14 mouse cellular contexts compared by ENCODE assay signal in genomic region chr1:167374942-167375341, GRCm38 (mm10). TPM values are rescaled to one million over a fixed set of nuclear protein-coding genes. Genes with fewer than 3 reads are reported as not detected.
DNase-seq lines count a peak whose midpoint lies in the region; ATAC-seq and TF ChIP-seq lines count a peak whose summit lies in the region.
"Had no signal": no experiment of that assay in that cellular context is flagged by ENCODE, and none has a peak within 500 bp of the region (broad histone marks: within the 10 kb centered on the region; RNA-seq: fewer than 3 reads in every experiment).

No protein-coding gene starts in this region.

- DNase-seq in limb, embryonic 11.5 days (ENCODE audit: low spot score), result no peak
- DNase-seq in limb, embryonic 10.5 days (ENCODE audit: low spot score), result no peak
- peak; percentile 54 for DNase-seq in kidney, postnatal 10 days
- no peak for DNase-seq in liver, postnatal 0 days
- no peak for DNase-seq in thymus, postnatal 25 days
- no peak for DNase-seq in urinary bladder, postnatal 36 days (ENCODE audit: low spot score in 2 of 2)
- DNase-seq: layer of hippocampus, adult 9-11 months; right cerebral cortex, adult 18-20 months had no signal

- no peaks in the 10 kb centered on the region for H3K9me3 ChIP-seq in limb, embryonic 11.5 days (ENCODE audit: control insufficient read depth, low read length)
- no peaks in the 10 kb centered on the region for H3K9me3 ChIP-seq in limb, embryonic 10.5 days (replicated peaks)
- no peaks in the 10 kb centered on the region for H3K9me3 ChIP-seq in intestine, postnatal 0 days (ENCODE audit: control insufficient read depth)
- H3K9me3 ChIP-seq in liver, postnatal 0 days (ENCODE audit: low read length), result no peaks in the 10 kb centered on the region
- H3K9me3 ChIP-seq: heart, embryonic 10.5 days; hindbrain, embryonic 13.5 days; limb, embryonic 13.5 days had no signal

- H3K36me3 ChIP-seq in limb, embryonic 11.5 days (ENCODE audit: control insufficient read depth, insufficient read depth, low read length), result 0 out of 2 replicates have a peak, but pooled peaks cover 2% of the 10 kb centered on the region
- H3K36me3 ChIP-seq in limb, embryonic 10.5 days, result no peaks in the 10 kb centered on the region; the same call in 1 of the 2 replicates
- H3K36me3 ChIP-seq in intestine, postnatal 0 days (ENCODE audit: control insufficient read depth, insufficient read depth), result peaks cover 37% of the 10 kb centered on the region
- H3K36me3 ChIP-seq in liver, postnatal 0 days (replicated peaks; ENCODE audit: insufficient read depth, low read length), result peaks cover 32% of the 10 kb centered on the region

- H3K27me3 ChIP-seq in limb, embryonic 11.5 days (ENCODE audit: control insufficient read depth, insufficient read depth, low read length), result no peaks in the 10 kb centered on the region
- H3K27me3 ChIP-seq in limb, embryonic 10.5 days (ENCODE audit: low read depth, poor library complexity, severe bottlenecking), result 0 out of 2 replicates have a peak, but pooled peaks cover 8% of the 10 kb centered on the region
- no peaks in the 10 kb centered on the region for H3K27me3 ChIP-seq in intestine, postnatal 0 days (replicated peaks; ENCODE audit: control insufficient read depth, insufficient read depth, low read length)
- no peaks in the 10 kb centered on the region for H3K27me3 ChIP-seq in liver, postnatal 0 days (ENCODE audit: insufficient read depth, low read length)

- no peak for ATAC-seq in limb, embryonic 11.5 days (ENCODE audit: insufficient number of reproducible peaks, low FRiP score, low TSS enrichment, low read depth)
- ATAC-seq in intestine, postnatal 0 days, result no peak; the same call in 1 of the 2 replicates
- ATAC-seq in liver, postnatal 0 days, result peak; percentile 69
- ATAC-seq in megakaryocyte-erythroid progenitor cell, adult 5-6 weeks (replicated peaks; ENCODE audit: low FRiP score, low TSS enrichment, poor library complexity, severe bottlenecking), result no peak
- ATAC-seq: midbrain, embryonic 16.5 days had no signal

- TF ChIP-seq EP300 in liver, postnatal 0 days (IDR thresholded peaks at IDR 0.05; ENCODE audit: low read depth), result 0 out of 2 replicates have a peak, but pooled peaks have one; percentile 23

- no peak overlapping the region for H3K27ac ChIP-seq in limb, embryonic 11.5 days (replicated peaks; ENCODE audit: low read depth, low read length)
- no peak overlapping the region for H3K27ac ChIP-seq in limb, embryonic 10.5 days
- H3K27ac ChIP-seq in intestine, postnatal 0 days (ENCODE audit: low read depth, low read length), result peak overlapping the region; percentile 42; the same call in 1 of the 2 replicates
- H3K27ac ChIP-seq in liver, postnatal 0 days (ENCODE audit: low read depth), result peak overlapping the region; percentile 91
- H3K27ac ChIP-seq: heart, embryonic 10.5 days; hindbrain, embryonic 13.5 days; limb, embryonic 13.5 days had no signal

- H3K4me2 ChIP-seq in limb, embryonic 11.5 days (ENCODE audit: low read depth, severe bottlenecking), result 0 out of 2 replicates have a peak overlapping the region, but pooled peaks have one; percentile 12
- H3K4me2 ChIP-seq in intestine, postnatal 0 days (replicated peaks; ENCODE audit: low read depth), result peak overlapping the region; percentile 48
- H3K4me2 ChIP-seq in liver, postnatal 0 days (ENCODE audit: low read depth, low read length), result peak overlapping the region; percentile 68
- H3K4me2 ChIP-seq: hindbrain, embryonic 13.5 days; limb, embryonic 13.5 days had no signal

- WGBS in limb, embryonic 11.5 days, result 37% methylated on average over 2 of the region's 2 CpGs
- WGBS in limb, embryonic 10.5 days, result 45% methylated on average over 2 of the region's 2 CpGs
- 33% methylated on average over 2 of the region's 2 CpGs for WGBS in intestine, postnatal 0 days
- WGBS in liver, postnatal 0 days (ENCODE audit: insufficient replicate concordance), result 56% methylated on average over 2 of the region's 2 CpGs

- 0 out of 2 replicates have a peak, but pooled peaks cover 3% of the 10 kb centered on the region for H3K4me1 ChIP-seq in limb, embryonic 11.5 days (ENCODE audit: control insufficient read depth, insufficient read depth, low read length)
- H3K4me1 ChIP-seq in limb, embryonic 10.5 days, result peaks cover 27% of the 10 kb centered on the region
- H3K4me1 ChIP-seq in intestine, postnatal 0 days (replicated peaks; ENCODE audit: control insufficient read depth, insufficient read depth, low read length), result 0 out of 2 replicates have a peak, but pooled peaks cover 4% of the 10 kb centered on the region
- H3K4me1 ChIP-seq in liver, postnatal 0 days (ENCODE audit: insufficient read depth), result peaks cover 17% of the 10 kb centered on the region

- no peak overlapping the region for H3K9ac ChIP-seq in limb, embryonic 11.5 days (ENCODE audit: low read length)
- no peak overlapping the region for H3K9ac ChIP-seq in intestine, postnatal 0 days (ENCODE audit: low read depth, low read length)
- H3K9ac ChIP-seq in liver, postnatal 0 days (replicated peaks), result peak overlapping the region; percentile 52
- H3K9ac ChIP-seq: hindbrain, embryonic 13.5 days; limb, embryonic 13.5 days had no signal

- TF ChIP-seq CTCF in intestine, postnatal 0 days (IDR thresholded peaks at IDR 0.05; ENCODE audit: low read depth), result no peak
- TF ChIP-seq CTCF in liver, postnatal 0 days (IDR thresholded peaks at IDR 0.05; ENCODE audit: low read depth), result no peak

- no peak overlapping the region for H3K4me3 ChIP-seq in limb, embryonic 11.5 days (ENCODE audit: low read depth, low read length)
- no peak overlapping the region for H3K4me3 ChIP-seq in limb, embryonic 10.5 days
- H3K4me3 ChIP-seq in intestine, postnatal 0 days (ENCODE audit: low read depth, low read length), result no peak overlapping the region
- peak overlapping the region; percentile 21 for H3K4me3 ChIP-seq in liver, postnatal 0 days (ENCODE audit: low read depth, low read length)
- H3K4me3 ChIP-seq: heart, embryonic 10.5 days; hindbrain, embryonic 13.5 days; limb, embryonic 13.5 days had no signal

RNA-seq across cellular contexts. Expression of gene Mgst3, which starts 18.7 kb away (rescaled TPM):
- polyA plus RNA-seq in limb, embryonic 11.5 days (2014; fragmentation: Nextera tagmentation; extraction: Ambion mirVana), result 42.5 and 44.1 TPM in 2 replicates
- polyA plus RNA-seq in limb, embryonic 10.5 days (2016; fragmentation: Nextera tagmentation; extraction: Ambion mirVana), result 45.7 and 47.6 TPM in 2 replicates
- polyA plus RNA-seq in intestine, postnatal 0 days (2015; fragmentation: Nextera tagmentation; extraction: Ambion mirVana), result 305 and 323 TPM in 2 replicates
- 161 and 163 TPM in 2 replicates for polyA plus RNA-seq in liver, postnatal 0 days (2015; fragmentation: Nextera tagmentation; extraction: Ambion mirVana)
- 36.8 and 53.5 TPM in 2 replicates for total RNA-seq in megakaryocyte-erythroid progenitor cell, adult 5-6 weeks (2014; fragmentation: Nextera tagmentation)
- total RNA-seq in megakaryocyte-erythroid progenitor cell, adult 5-6 weeks (2017), result 17.8 and 43.6 TPM in 2 replicates

RNA-seq across cellular contexts. Expression of gene Aldh9a1, which starts 25.2 kb away (rescaled TPM):
- 36.5 and 40.2 TPM in 2 replicates for polyA plus RNA-seq in limb, embryonic 11.5 days (2014; fragmentation: Nextera tagmentation; extraction: Ambion mirVana)
- 41.2 and 43.5 TPM in 2 replicates for polyA plus RNA-seq in limb, embryonic 10.5 days (2016; fragmentation: Nextera tagmentation; extraction: Ambion mirVana)
- 185 and 214 TPM in 2 replicates for polyA plus RNA-seq in intestine, postnatal 0 days (2015; fragmentation: Nextera tagmentation; extraction: Ambion mirVana)
- 76.4 and 80.8 TPM in 2 replicates for polyA plus RNA-seq in liver, postnatal 0 days (2015; fragmentation: Nextera tagmentation; extraction: Ambion mirVana)
- 43.2 and 49.4 TPM in 2 replicates for total RNA-seq in megakaryocyte-erythroid progenitor cell, adult 5-6 weeks (2014; fragmentation: Nextera tagmentation)
- 29.1 and 42.8 TPM in 2 replicates for total RNA-seq in megakaryocyte-erythroid progenitor cell, adult 5-6 weeks (2017)

Comparison
In these comparisons a context has a peak if more than half of its experiments do, and no peak if none do; other contexts are left out.
1. H3K27ac ChIP-seq: peak in intestine, postnatal 0 days (single experiment) and liver, postnatal 0 days (single experiment); none in limb, embryonic 11.5 days (single experiment) and limb, embryonic 10.5 days (single experiment).
2. H3K4me2 ChIP-seq: peak in every context shown above with its lines; median percentile 68 in liver, postnatal 0 days; 48 in intestine, postnatal 0 days; 12 in limb, embryonic 11.5 days.